Mouse (Mus musculus) spleen, adult 2 months (tissue): ENCODE measurements around the gene Atg4a.

Experiments
- CTCF ChIP-seq: fragments of 200-500 bp; IDR thresholded peaks from 2 replicates; pipeline ENCODE4 v1.5.1; 2011; ENCODE audit warnings: mild to moderate bottlenecking, inconsistent platforms; ENCODE audit not compliant: insufficient read depth, insufficient read length, insufficient replicate concordance; ENCODE audit errors: extremely low read depth
- POLR2A ChIP-seq: fragments of 200-500 bp; IDR thresholded peaks from 2 replicates; pipeline ENCODE4 v1.6.1; 2011; ENCODE audit warnings: low read depth, low read length, inconsistent platforms

GRCm38 (mm10) chrX:140979546-140979945 is 22.8 kb downstream of the Atg4a start:
- TF ChIP-seq CTCF (no peak), POLR2A (no peak)
